Mouse (Mus musculus) myocyte (in vitro differentiated cells): ENCODE measurements around the gene T2.

Source experiments
- E2F4 ChIP-seq: IDR thresholded peaks from one replicate; pipeline ENCODE4 v1.6.1; 2011; ENCODE audit warnings: mild to moderate bottlenecking, control low read depth, moderate library complexity; ENCODE audit not compliant: insufficient read depth
- MYOG ChIP-seq, 3 experiments: IDR thresholded peaks; one replicate each; pipeline ENCODE4 v1.6.1; 2011; ENCODE audit warnings: control low read depth in 2 of 3, low read depth in 2 of 3, mild to moderate bottlenecking in 2 of 3; ENCODE audit not compliant: insufficient read length in 2 of 3, control insufficient read depth in 1 of 3, insufficient read depth in 1 of 3
- POLR2A ChIP-seq: IDR thresholded peaks from one replicate; pipeline ENCODE4 v1.6.1; 2011; ENCODE audit warnings: low read depth, mild to moderate bottlenecking, control low read depth, moderate library complexity; ENCODE audit not compliant: insufficient read length
- SRF ChIP-seq: IDR thresholded peaks from one replicate; pipeline ENCODE4 v1.6.1; 2011; ENCODE audit warnings: low read depth; ENCODE audit not compliant: control insufficient read depth, insufficient read length

GRCm38 (mm10) chr17:8408589-8409295 is 53.0 kb downstream of the T2 start:
- no peak for TF ChIP-seq E2F4
- TF ChIP-seq POLR2A, result no peak
- TF ChIP-seq MYOG (IDR thresholded peaks at IDR 0.05; ENCODE audit: control insufficient read depth in 1 of 3, insufficient read depth in 1 of 3, insufficient read length in 2 of 3, low read depth in 2 of 3), result no peak
- no peak for TF ChIP-seq SRF
